Mouse (Mus musculus): ENCODE data around the gene Stim2. TPM values are rescaled to one million over a fixed set of nuclear protein-coding genes. Genes with fewer than 3 reads are reported as not detected.

Stim2 gene
- polyA plus RNA-seq, 1 experiment from 2014 or later: 16.4 TPM

Other genes with a start within 250 kb of the Stim2 start
- gene Tbc1d19, start 188.9 kb upstream of the Stim2 start, polyA plus RNA-seq (2015; fragmentation: Nextera tagmentation; extraction: Ambion mirVana): 50.0 and 51.5 TPM in 2 replicates